Mouse (Mus musculus): ENCODE data around the gene Fmn2. TPM values are rescaled to one million over a fixed set of nuclear protein-coding genes. Genes with fewer than 3 reads are reported as not detected.

Gene Fmn2
- total and polyA plus RNA-seq, 2 experiments from 2014 or later: 5.9 to 21.3 TPM

- no peaks in the 10 kb centered on the region for H3K4me1 ChIP-seq (ENCODE audit: insufficient read depth)
- TF ChIP-seq CTCF (IDR thresholded peaks at IDR 0.05; ENCODE audit: low read depth): no peak
- H3K4me2 ChIP-seq (ENCODE audit: low read depth): no peak overlapping the region
- no peak overlapping the region for H3K4me3 ChIP-seq (ENCODE audit: low read depth, low read length)
- ATAC-seq (no peak), DNase-seq (no peak)
- no peaks in the 10 kb centered on the region for H3K9me3 ChIP-seq (ENCODE audit: low read length)
- H3K36me3 ChIP-seq (ENCODE audit: insufficient read depth): no peaks in the 10 kb centered on the region
- no peak overlapping the region for H3K9ac ChIP-seq
- 69% methylated on average over 6 of the region's 6 CpGs for WGBS
- no peak overlapping the region for H3K27ac ChIP-seq (ENCODE audit: low read depth, low read length)
- H3K27me3 ChIP-seq (ENCODE audit: insufficient read depth, low read length): no peaks in the 10 kb centered on the region
Measured at GRCm38 (mm10) chr1:174759354-174759753, 257.7 kb downstream of the Fmn2 start.

DNA sequence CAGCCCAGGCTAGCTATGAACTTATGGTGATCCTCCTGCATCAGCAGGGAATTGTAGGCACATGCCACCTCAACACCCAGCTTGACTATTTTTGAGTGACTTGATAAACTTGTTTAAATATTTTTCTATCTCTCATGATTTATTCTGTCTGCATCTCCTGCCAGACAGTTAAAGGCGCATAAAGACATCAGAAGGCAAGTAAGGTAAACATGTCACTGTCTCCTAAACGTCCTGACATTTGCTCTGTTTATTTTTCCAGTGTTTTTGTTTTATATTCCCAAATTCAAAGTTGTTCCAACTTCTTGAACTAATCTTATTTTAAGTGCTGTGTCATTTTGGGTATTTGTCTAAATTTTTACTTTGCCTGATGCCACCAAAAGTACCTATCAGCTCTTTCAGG lies 264.1 kb downstream of the Fmn2 start:
- Histone ChIP-seq H3K4me1 (ENCODE audit: insufficient read depth) (no peaks in the 10 kb centered on the region), H3K4me2 (ENCODE audit: low read depth) (no peak overlapping the region), H3K9ac (no peak overlapping the region), H3K27me3 (ENCODE audit: insufficient read depth, low read length) (no peaks in the 10 kb centered on the region), H3K4me3 (ENCODE audit: low read depth, low read length) (no peak overlapping the region), H3K36me3 (ENCODE audit: insufficient read depth) (no peaks in the 10 kb centered on the region), H3K9me3 (ENCODE audit: low read length) (no peaks in the 10 kb centered on the region), H3K27ac (ENCODE audit: low read depth, low read length) (no peak overlapping the region)
- no peak for DNase-seq
- ATAC-seq: no peak
- no peak for TF ChIP-seq CTCF (IDR thresholded peaks at IDR 0.05; ENCODE audit: low read depth)
- WGBS: 78% methylated on average over 2 of the region's 2 CpGs

DNA sequence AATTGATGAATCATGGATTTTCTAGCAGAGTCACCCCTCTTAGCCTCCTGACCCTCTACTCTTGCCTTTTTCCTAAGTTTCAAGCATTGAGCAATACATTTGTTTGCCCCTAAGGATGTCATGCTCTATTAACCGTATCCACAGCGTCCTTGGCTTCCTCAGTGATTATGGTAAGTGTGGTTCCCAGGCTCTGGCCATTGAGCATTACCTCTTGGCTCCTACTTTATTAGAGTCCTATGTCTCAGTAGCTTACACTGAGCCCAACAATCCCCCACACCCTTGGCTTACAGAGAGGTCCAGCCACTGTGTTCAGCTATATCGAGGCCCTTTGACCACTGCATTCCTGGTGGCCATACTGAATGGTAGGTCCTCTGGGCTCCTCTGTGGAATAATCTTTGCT lies 265.2 kb downstream of the Fmn2 start:
- WGBS: 95% methylated on average over 3 of the region's 3 CpGs
- Histone ChIP-seq H3K9ac (no peak overlapping the region), H3K27me3 (ENCODE audit: insufficient read depth, low read length) (no peaks in the 10 kb centered on the region), H3K36me3 (ENCODE audit: insufficient read depth) (no peaks in the 10 kb centered on the region), H3K4me1 (ENCODE audit: insufficient read depth) (no peaks in the 10 kb centered on the region), H3K27ac (ENCODE audit: low read depth, low read length) (no peak overlapping the region), H3K4me3 (ENCODE audit: low read depth, low read length) (no peak overlapping the region), H3K4me2 (ENCODE audit: low read depth) (no peak overlapping the region), H3K9me3 (ENCODE audit: low read length) (no peaks in the 10 kb centered on the region)
- no peak for DNase-seq
- ATAC-seq: no peak
- no peak for TF ChIP-seq CTCF (IDR thresholded peaks at IDR 0.05; ENCODE audit: low read depth)

DNA sequence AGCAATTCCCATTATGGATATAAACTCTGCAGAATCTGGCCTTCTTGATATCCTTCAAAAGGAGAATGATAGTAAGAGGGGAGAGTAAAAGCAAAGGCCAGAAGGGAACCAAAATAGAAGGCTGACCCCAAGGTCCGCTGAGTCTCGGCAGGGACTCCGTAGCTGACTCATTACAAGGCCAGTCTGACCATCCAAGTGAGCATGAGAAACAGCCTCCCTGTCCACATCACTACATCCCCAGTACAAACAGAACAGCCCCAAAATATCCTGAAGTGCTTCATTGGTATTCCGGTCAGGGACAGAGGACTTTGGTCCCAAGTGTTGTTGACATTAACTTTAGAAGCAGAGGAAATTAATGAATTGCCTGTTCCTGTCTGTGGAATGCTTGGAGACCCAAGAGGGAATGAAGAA lies 270.3 kb downstream of the Fmn2 start:
- TF ChIP-seq CTCF (IDR thresholded peaks at IDR 0.05; ENCODE audit: low read depth): no peak
- H3K27me3 ChIP-seq (ENCODE audit: insufficient read depth, low read length): no peaks in the 10 kb centered on the region
- no peaks in the 10 kb centered on the region for H3K36me3 ChIP-seq (ENCODE audit: insufficient read depth)
- H3K4me3 ChIP-seq (ENCODE audit: low read depth, low read length): no peak overlapping the region
- H3K9me3 ChIP-seq (ENCODE audit: low read length): no peaks in the 10 kb centered on the region
- no peaks in the 10 kb centered on the region for H3K4me1 ChIP-seq (ENCODE audit: insufficient read depth)
- no peak overlapping the region for H3K27ac ChIP-seq (ENCODE audit: low read depth, low read length)
- H3K9ac ChIP-seq: no peak overlapping the region
- WGBS: 80% methylated on average over 4 of the region's 4 CpGs
- DNase-seq: no peak
- H3K4me2 ChIP-seq (ENCODE audit: low read depth): no peak overlapping the region
- ATAC-seq: no peak

- H3K27me3 ChIP-seq (ENCODE audit: insufficient read depth, low read length): no peaks in the 10 kb centered on the region
- no peaks in the 10 kb centered on the region for H3K36me3 ChIP-seq (ENCODE audit: insufficient read depth)
- H3K27ac ChIP-seq (ENCODE audit: low read depth, low read length): no peak overlapping the region
- no peaks in the 10 kb centered on the region for H3K4me1 ChIP-seq (ENCODE audit: insufficient read depth)
- no peak overlapping the region for H3K4me3 ChIP-seq (ENCODE audit: low read depth, low read length)
- no peak overlapping the region for H3K9ac ChIP-seq
- ATAC-seq (no peak), DNase-seq (no peak)
- no peak for TF ChIP-seq CTCF (IDR thresholded peaks at IDR 0.05; ENCODE audit: low read depth)
- 91% methylated on average over 4 of the region's 4 CpGs for WGBS
- H3K9me3 ChIP-seq (ENCODE audit: low read length): no peaks in the 10 kb centered on the region
- H3K4me2 ChIP-seq (ENCODE audit: low read depth): no peak overlapping the region
Measured at GRCm38 (mm10) chr1:174781037-174781436, 279.4 kb downstream of the Fmn2 start.

DNA sequence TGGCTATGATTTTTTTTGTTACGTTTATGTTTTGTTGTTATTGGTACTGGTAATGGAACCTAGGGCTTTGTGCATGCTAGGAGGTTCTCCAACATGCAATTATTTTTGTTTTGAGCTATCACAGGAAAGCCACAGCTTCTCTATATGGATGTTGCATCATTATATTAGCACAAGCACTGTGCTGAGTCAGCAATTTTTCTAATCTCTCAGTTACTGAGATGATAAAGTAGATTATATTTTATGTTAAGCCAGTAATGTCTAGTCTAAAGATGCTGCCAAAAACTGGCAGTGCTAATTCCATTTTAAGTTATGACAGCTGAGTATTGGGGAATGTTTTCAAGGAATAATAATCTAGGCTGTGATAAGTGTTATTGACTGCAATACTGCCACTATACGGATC lies 287.0 kb downstream of the Fmn2 start:
- DNase-seq: no peak
- 96% methylated on average over 2 of the region's 2 CpGs for WGBS
- Histone ChIP-seq H3K9ac (no peak overlapping the region), H3K27ac (ENCODE audit: low read depth, low read length) (no peak overlapping the region), H3K4me3 (ENCODE audit: low read depth, low read length) (no peak overlapping the region), H3K9me3 (ENCODE audit: low read length) (no peaks in the 10 kb centered on the region), H3K27me3 (ENCODE audit: insufficient read depth, low read length) (no peaks in the 10 kb centered on the region), H3K4me2 (ENCODE audit: low read depth) (no peak overlapping the region), H3K4me1 (ENCODE audit: insufficient read depth) (no peaks in the 10 kb centered on the region), H3K36me3 (ENCODE audit: insufficient read depth) (peaks cover 8% of the 10 kb centered on the region)
- no peak for ATAC-seq
- TF ChIP-seq CTCF (IDR thresholded peaks at IDR 0.05; ENCODE audit: low read depth): no peak

- Histone ChIP-seq H3K9me3 (ENCODE audit: low read length) (no peaks in the 10 kb centered on the region), H3K4me3 (ENCODE audit: low read depth, low read length) (no peak overlapping the region), H3K4me2 (ENCODE audit: low read depth) (no peak overlapping the region), H3K27ac (ENCODE audit: low read depth, low read length) (no peak overlapping the region), H3K27me3 (ENCODE audit: insufficient read depth, low read length) (no peaks in the 10 kb centered on the region), H3K9ac (no peak overlapping the region), H3K36me3 (ENCODE audit: insufficient read depth) (no peaks in the 10 kb centered on the region), H3K4me1 (ENCODE audit: insufficient read depth) (no peaks in the 10 kb centered on the region)
- 91% methylated on average over 4 of the region's 4 CpGs for WGBS
- DNase-seq (no peak), ATAC-seq (no peak)
- no peak for TF ChIP-seq CTCF (IDR thresholded peaks at IDR 0.05; ENCODE audit: low read depth)
Measured at GRCm38 (mm10) chr1:174811846-174812245, 310.2 kb downstream of the Fmn2 start.

- no peak for TF ChIP-seq CTCF (IDR thresholded peaks at IDR 0.05; ENCODE audit: low read depth)
- no peak overlapping the region for H3K4me2 ChIP-seq (ENCODE audit: low read depth)
Measured at GRCm38 (mm10) chr1:174826562-174826961, 324.9 kb downstream of the Fmn2 start.

More at GRCm38 (mm10) chr1:174826562-174826961, 324.9 kb downstream of the Fmn2 start:
- Histone ChIP-seq H3K36me3 (ENCODE audit: insufficient read depth) (no peaks in the 10 kb centered on the region), H3K4me3 (ENCODE audit: low read depth, low read length) (no peak overlapping the region), H3K9ac (no peak overlapping the region), H3K27ac (ENCODE audit: low read depth, low read length) (no peak overlapping the region), H3K27me3 (ENCODE audit: insufficient read depth, low read length) (no peaks in the 10 kb centered on the region), H3K9me3 (ENCODE audit: low read length) (no peaks in the 10 kb centered on the region), H3K4me1 (ENCODE audit: insufficient read depth) (no peaks in the 10 kb centered on the region)
- DNase-seq (no peak), ATAC-seq (no peak)
- 65% methylated on average over 8 of the region's 8 CpGs for WGBS

Data from forebrain, postnatal 0 days (tissue).